Mouse (Mus musculus) small intestine, adult 2 months (tissue): ENCODE results near the gene Ninj2.

Experiments used
- CTCF ChIP-seq: fragments of 200-500 bp; IDR thresholded peaks from 2 replicates; pipeline ENCODE4 v1.5.1; 2012; ENCODE audit warnings: low read depth, mild to moderate bottlenecking, control low read depth, inconsistent platforms, low read length, moderate library complexity, mixed read lengths; ENCODE audit not compliant: insufficient replicate concordance, insufficient read length; ENCODE audit errors: extremely low read depth
- POLR2A ChIP-seq: fragments of 200-500 bp; IDR thresholded peaks from 2 replicates; pipeline ENCODE4 v1.6.1; 2012; ENCODE audit warnings: low read depth, mild to moderate bottlenecking, control low read depth, inconsistent platforms, low read length, moderate library complexity

DNA sequence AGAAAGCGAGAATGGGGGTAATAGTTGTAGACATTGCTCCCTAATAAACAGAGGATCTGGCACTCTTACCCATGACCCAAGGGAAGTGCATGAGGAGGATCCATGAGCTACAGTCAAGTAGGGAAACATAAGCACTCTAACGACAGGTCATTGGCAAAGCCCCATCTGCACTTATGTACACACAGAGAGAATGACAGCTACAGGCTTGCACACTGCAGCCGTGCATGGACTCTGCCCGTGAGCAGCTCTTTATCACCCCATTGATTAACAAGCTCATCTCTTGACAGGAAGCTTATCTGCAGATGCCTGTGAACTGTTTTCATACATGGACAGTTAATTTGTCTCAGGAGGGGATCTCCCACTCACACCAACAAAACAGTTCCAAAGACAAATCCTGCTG is 74.4 kb downstream of the Ninj2 start:
- TF ChIP-seq CTCF (no peak), POLR2A (no peak)
